Mouse (Mus musculus): ENCODE data around the gene 9030025P20Rik. TPM values are rescaled to one million over a fixed set of nuclear protein-coding genes. Genes with fewer than 3 reads are reported as not detected.

Gene 9030025P20Rik
- polyA plus RNA-seq (2015; fragmentation: Illumina TruSeq; extraction: RNeasy Lipid Tissue Mini Kit (QIAGEN cat#74804); ENCODE audit: low read depth, low replicate concordance), result 6.1 TPM

GRCm38 (mm10) chr17:14978362-14979038, at the start of gene 9030025P20Rik, which contains the start of gene Gm3417:
TSS of gene 9030025P20Rik (plus strand) at chr17:14978468.
TSS of gene Gm3417 (minus strand) at chr17:14978790.

GRCm38 (mm10) chr17:14943009-14943728, 35.1 kb upstream of the 9030025P20Rik start, which contains the start of the genes Wdr27 and 1600012H06Rik:
TSS of gene Wdr27 (minus strand) at chr17:14943158.
TSS of gene 1600012H06Rik (plus strand) at chr17:14943184.

GRCm38 (mm10) chr17:14960951-14961556, 17.2 kb upstream of the 9030025P20Rik start, which contains the start of gene Phf10:
TSS of gene Phf10 (minus strand) at chr17:14961273.

GRCm38 (mm10) chr17:15009706-15010413, 31.6 kb downstream of the 9030025P20Rik start, which contains the start of gene Gm3435:
TSS of gene Gm3435 (plus strand) at chr17:15010176.

Other genes with a start within 250 kb of the 9030025P20Rik start
- 6.6 TPM for gene Wdr27, start 35.3 kb upstream of the 9030025P20Rik start, polyA plus RNA-seq (2015; fragmentation: Illumina TruSeq; extraction: RNeasy Lipid Tissue Mini Kit (QIAGEN cat#74804); ENCODE audit: low read depth, low replicate concordance)
- gene 1600012H06Rik, start 35.3 kb upstream of the 9030025P20Rik start, polyA plus RNA-seq (2015; fragmentation: Illumina TruSeq; extraction: RNeasy Lipid Tissue Mini Kit (QIAGEN cat#74804); ENCODE audit: low read depth, low replicate concordance), result 21.6 TPM
- gene Phf10, start 17.2 kb upstream of the 9030025P20Rik start, polyA plus RNA-seq (2015; fragmentation: Illumina TruSeq; extraction: RNeasy Lipid Tissue Mini Kit (QIAGEN cat#74804); ENCODE audit: low read depth, low replicate concordance), result 48.7 TPM
- not detected for gene Gm3417, start 322 bp downstream of the 9030025P20Rik start, polyA plus RNA-seq (2015; fragmentation: Illumina TruSeq; extraction: RNeasy Lipid Tissue Mini Kit (QIAGEN cat#74804); ENCODE audit: low read depth, low replicate concordance)
- gene Gm3435, start 31.7 kb downstream of the 9030025P20Rik start, polyA plus RNA-seq (2015; fragmentation: Illumina TruSeq; extraction: RNeasy Lipid Tissue Mini Kit (QIAGEN cat#74804); ENCODE audit: low read depth, low replicate concordance), result 4.3 TPM
- gene Ermard, start 62.7 kb downstream of the 9030025P20Rik start, polyA plus RNA-seq (2015; fragmentation: Illumina TruSeq; extraction: RNeasy Lipid Tissue Mini Kit (QIAGEN cat#74804); ENCODE audit: low read depth, low replicate concordance), result 42.5 TPM
- not detected for gene Tcte3, start 63.0 kb downstream of the 9030025P20Rik start, polyA plus RNA-seq (2015; fragmentation: Illumina TruSeq; extraction: RNeasy Lipid Tissue Mini Kit (QIAGEN cat#74804); ENCODE audit: low read depth, low replicate concordance)
- 1.9 TPM for gene Gm3448, start 63.1 kb downstream of the 9030025P20Rik start, polyA plus RNA-seq (2015; fragmentation: Illumina TruSeq; extraction: RNeasy Lipid Tissue Mini Kit (QIAGEN cat#74804); ENCODE audit: low read depth, low replicate concordance)

All from brain, adult 10 weeks (tissue).